Comparison of ENCODE assay signal across 12 mouse cellular contexts in the genomic region with DNA sequence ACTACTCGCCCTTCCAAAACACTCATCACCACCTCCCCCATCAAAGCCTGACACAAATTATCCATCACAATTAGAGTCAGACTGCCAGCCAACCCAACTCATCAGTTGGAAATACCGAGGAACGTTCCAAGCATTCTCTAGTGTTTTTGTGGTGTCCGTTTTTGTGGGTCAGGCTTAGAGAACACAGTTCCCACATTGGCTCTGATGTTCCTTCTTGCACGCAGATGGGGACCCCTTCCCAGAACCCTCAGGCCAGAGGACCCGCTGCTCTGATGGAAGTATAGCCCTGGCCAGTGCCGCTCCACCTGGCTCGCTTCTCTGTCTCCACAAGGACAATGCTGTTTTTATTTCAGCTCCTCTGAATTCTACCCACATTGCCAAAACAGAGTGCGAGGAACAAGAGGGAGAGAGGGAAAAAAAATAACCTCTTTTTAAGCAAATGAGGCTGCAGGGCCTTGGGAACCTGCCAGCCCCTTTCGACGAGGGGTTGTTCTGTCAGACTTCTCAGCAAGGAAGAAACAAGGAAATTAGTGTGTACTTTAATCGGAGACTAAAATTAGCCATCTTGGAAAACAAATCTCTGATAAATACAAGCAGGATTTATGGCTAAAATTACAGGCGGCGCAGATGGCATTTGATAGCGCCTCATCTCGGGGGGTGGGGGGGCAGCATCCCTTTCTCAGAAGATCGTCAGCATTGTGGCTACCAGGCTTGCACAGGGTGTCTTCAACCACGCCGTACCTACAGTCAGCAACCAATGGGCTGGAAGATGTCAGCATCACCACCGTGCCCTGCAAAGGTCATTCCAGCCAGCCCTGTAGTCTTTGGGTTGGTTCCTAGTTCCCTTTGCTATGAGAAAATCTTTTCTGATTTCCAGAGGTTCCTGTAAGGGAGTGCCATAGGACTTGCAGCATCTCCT.
A peak's percentile ranks its signal among the peaks of the same experiment; 100 is the strongest.
DNase-seq lines count a peak whose midpoint lies in the region; ATAC-seq lines count a peak whose summit lies in the region.
"Had no signal": no experiment of that assay in that cellular context is flagged by ENCODE, and none has a peak within 500 bp of the region (broad histone marks: within the 10 kb centered on the region; RNA-seq: fewer than 3 reads in every experiment).

No protein-coding gene starts in this region.

- no peak for DNase-seq in midbrain, embryonic 10.5 days (ENCODE audit: low spot score)
- peak; percentile 19 to 39 for DNase-seq in left cerebral cortex, adult 18-20 months (ENCODE audit: low spot score in 2 of 2)
- peak; percentile 34 for DNase-seq in right cerebral cortex, postnatal 25 days
- no peak for DNase-seq in lung, postnatal 36 days
- DNase-seq in spleen, postnatal 4 days (ENCODE audit: low spot score in 2 of 2): no peak
- no peak for DNase-seq in spleen, postnatal 14 days (ENCODE audit: low spot score in 2 of 2)
- DNase-seq: kidney, adult 18-20 months had no signal

- H3K9ac ChIP-seq in midbrain, embryonic 15.5 days: no peak overlapping the region
- H3K9ac ChIP-seq: heart, embryonic 13.5 days; limb, embryonic 13.5 days had no signal

- no peaks in the 10 kb centered on the region for H3K4me1 ChIP-seq in midbrain, embryonic 15.5 days
- H3K4me1 ChIP-seq in midbrain, embryonic 10.5 days: no peaks in the 10 kb centered on the region
- H3K4me1 ChIP-seq: heart, embryonic 13.5 days; limb, embryonic 13.5 days had no signal

- no peak for ATAC-seq in midbrain, embryonic 15.5 days (replicated peaks)
- ATAC-seq in frontal cortex, adult (ENCODE audit: low TSS enrichment): peak; percentile 62

- WGBS in midbrain, embryonic 15.5 days: 69% methylated on average over 20 of the region's 20 CpGs
- 88% methylated on average over 20 of the region's 20 CpGs for WGBS in midbrain, embryonic 10.5 days

- no peaks in the 10 kb centered on the region for H3K27me3 ChIP-seq in midbrain, embryonic 15.5 days (replicated peaks)
- no peaks in the 10 kb centered on the region for H3K27me3 ChIP-seq in midbrain, embryonic 10.5 days (ENCODE audit: low read depth, poor library complexity, severe bottlenecking)
- H3K27me3 ChIP-seq: heart, embryonic 13.5 days; limb, embryonic 13.5 days had no signal

- no peak overlapping the region for H3K4me3 ChIP-seq in midbrain, embryonic 15.5 days
- no peak overlapping the region for H3K4me3 ChIP-seq in midbrain, embryonic 10.5 days
- H3K4me3 ChIP-seq: heart, embryonic 13.5 days; limb, embryonic 13.5 days had no signal

- no peak overlapping the region for H3K4me2 ChIP-seq in midbrain, embryonic 15.5 days
- H3K4me2 ChIP-seq: heart, embryonic 13.5 days; limb, embryonic 13.5 days had no signal

- H3K9me3 ChIP-seq in midbrain, embryonic 15.5 days: no peaks in the 10 kb centered on the region
- peaks cover 9% of the 10 kb centered on the region; the same call in 1 of the 2 replicates for H3K9me3 ChIP-seq in midbrain, embryonic 10.5 days (replicated peaks)

- no peaks in the 10 kb centered on the region for H3K36me3 ChIP-seq in midbrain, embryonic 15.5 days (replicated peaks)
- H3K36me3 ChIP-seq in midbrain, embryonic 10.5 days: no peaks in the 10 kb centered on the region
- H3K36me3 ChIP-seq: heart, embryonic 13.5 days; limb, embryonic 13.5 days had no signal

- H3K27ac ChIP-seq in midbrain, embryonic 15.5 days: 0 out of 2 replicates have a peak overlapping the region, but pooled peaks have one; percentile 38
- H3K27ac ChIP-seq in midbrain, embryonic 10.5 days (replicated peaks): no peak overlapping the region
- H3K27ac ChIP-seq: heart, embryonic 13.5 days; limb, embryonic 13.5 days; macrophage had no signal

Comparison
In these comparisons a context has a peak if more than half of its experiments do, and no peak if none do; other contexts are left out.
1. DNase-seq: peak in left cerebral cortex, adult 18-20 months (2 of 2) and right cerebral cortex, postnatal 25 days (single experiment); none in midbrain, embryonic 10.5 days (single experiment), lung, postnatal 36 days (single experiment), spleen, postnatal 4 days (0 of 2) and spleen, postnatal 14 days (0 of 2).